Mouse (Mus musculus): ENCODE measurements at regions not wholly inside any gene's neighbourhood (a gene's known extent, or its start where the extent isn't known, plus 50 kb on each side); places are given as distances from the start of the nearest gene placed in this dataset.

DNA sequence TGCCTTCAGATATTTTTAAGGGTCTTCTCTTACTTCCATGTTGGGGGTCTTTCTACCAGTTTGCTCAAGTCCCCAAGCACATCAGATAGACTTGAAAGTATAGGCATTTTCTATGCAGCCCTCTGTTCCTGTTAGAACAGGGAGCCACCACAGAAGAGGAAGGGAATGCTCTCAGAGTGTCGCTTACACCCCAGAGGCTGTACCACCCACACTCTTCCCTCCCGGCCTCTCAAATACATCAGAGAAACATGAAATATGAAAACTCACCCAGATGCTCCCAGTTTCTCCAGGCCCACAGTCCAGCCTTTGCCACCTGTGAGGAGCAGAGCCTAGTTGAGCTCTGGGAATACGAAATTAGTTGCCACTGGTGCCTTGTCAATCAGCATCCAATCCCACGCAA is 423.2 kb upstream of the Meis1 start:
- no peak for ATAC-seq
- H3K4me3 ChIP-seq (replicated peaks; ENCODE audit: low read length) = no peak overlapping the region

DNA sequence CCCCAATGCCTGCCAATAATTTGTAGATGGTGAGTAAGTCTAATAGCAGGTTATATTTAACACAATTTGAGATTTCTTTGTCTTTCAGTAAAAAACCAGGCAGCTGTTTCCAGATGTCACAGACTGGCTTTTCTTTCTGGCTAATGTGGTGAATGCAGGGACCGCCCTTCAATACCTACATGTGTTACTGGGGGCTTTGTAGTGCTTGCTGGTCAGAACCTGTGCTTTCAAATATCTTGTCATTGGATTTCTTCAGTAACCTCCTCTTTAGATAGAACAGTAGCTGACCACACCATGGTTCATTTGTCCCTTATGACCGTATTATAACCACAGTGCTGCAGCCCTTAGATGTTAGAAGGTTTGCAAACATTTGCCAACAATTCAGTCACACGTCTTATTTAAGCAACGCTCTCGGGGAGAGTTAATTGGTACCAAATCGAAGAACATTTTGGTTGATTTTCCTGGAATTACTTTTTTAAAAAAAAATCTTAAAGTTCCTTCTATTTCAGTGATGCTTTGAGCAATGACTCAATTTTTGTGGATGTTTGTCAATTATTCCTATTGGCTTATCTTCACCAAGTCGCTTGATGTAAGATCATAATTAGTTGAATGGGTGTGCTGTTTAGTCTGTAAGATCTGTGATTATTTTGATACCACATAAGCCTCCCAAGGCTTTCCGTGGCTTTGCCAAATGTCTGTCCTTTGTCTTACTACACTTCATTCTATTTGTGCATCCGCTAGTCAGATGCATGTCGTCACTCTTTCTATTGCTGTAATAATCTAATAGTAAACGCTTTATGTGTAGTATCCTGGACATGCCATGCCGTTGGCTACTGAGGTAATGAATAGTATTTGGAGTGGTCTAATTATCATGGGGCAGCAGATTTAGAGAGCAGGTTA is 436.9 kb upstream of the Meis1 start:
- no peaks in the 10 kb centered on the region for H3K36me3 ChIP-seq (ENCODE audit: control insufficient read depth, insufficient read depth)
- 56% methylated on average over 12 of the region's 12 CpGs for WGBS
- no peak overlapping the region for H3K4me3 ChIP-seq (replicated peaks; ENCODE audit: low read length)
- H3K27me3 ChIP-seq (replicated peaks; ENCODE audit: control insufficient read depth, insufficient read depth, low read length) = no peaks in the 10 kb centered on the region
- no peak overlapping the region for H3K4me2 ChIP-seq (ENCODE audit: low read length)
- H3K4me1 ChIP-seq (replicated peaks; ENCODE audit: control insufficient read depth, insufficient read depth, low read length) = no peaks in the 10 kb centered on the region
- H3K9me3 ChIP-seq (ENCODE audit: control insufficient read depth, low read length) = no peaks in the 10 kb centered on the region
- no peak overlapping the region for H3K27ac ChIP-seq (ENCODE audit: low read length)
- no peak overlapping the region for H3K9ac ChIP-seq (replicated peaks; ENCODE audit: low read depth, low read length)
- ATAC-seq = no peak; the same call in 1 of the 2 replicates

More for the DNA sequence above, 423.2 kb upstream of the Meis1 start:
- 78% methylated on average over 4 of the region's 4 CpGs for WGBS
- H3K27ac ChIP-seq (ENCODE audit: low read length) = no peak overlapping the region
- H3K36me3 ChIP-seq (ENCODE audit: control insufficient read depth, insufficient read depth) = no peaks in the 10 kb centered on the region
- no peaks in the 10 kb centered on the region for H3K4me1 ChIP-seq (replicated peaks; ENCODE audit: control insufficient read depth, insufficient read depth, low read length)
- no peak overlapping the region for H3K4me2 ChIP-seq (ENCODE audit: low read length)
- no peaks in the 10 kb centered on the region for H3K9me3 ChIP-seq (ENCODE audit: control insufficient read depth, low read length)
- no peaks in the 10 kb centered on the region for H3K27me3 ChIP-seq (replicated peaks; ENCODE audit: control insufficient read depth, insufficient read depth, low read length)
- H3K9ac ChIP-seq (replicated peaks; ENCODE audit: low read depth, low read length) = no peak overlapping the region

DNA sequence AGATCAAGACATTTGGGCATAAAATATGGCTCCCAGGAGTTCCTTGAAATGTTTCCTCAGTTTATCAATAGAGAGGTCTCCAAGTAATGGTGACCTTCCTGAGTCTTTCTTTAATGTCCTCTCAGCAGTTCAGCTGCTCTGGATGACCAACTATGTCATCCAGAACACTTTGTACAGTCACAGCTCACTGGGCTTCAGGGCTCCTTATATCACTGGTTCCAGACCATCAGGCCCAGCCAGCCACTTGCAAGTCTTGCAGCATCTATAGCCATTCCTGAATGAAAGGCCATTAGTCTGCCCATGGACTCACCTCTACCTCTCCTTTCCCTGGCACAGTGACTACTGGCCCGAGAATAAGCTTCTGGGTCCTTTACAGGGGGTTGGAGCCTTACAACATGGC is 437.8 kb upstream of the Meis1 start:
- H3K9me3 ChIP-seq (ENCODE audit: control insufficient read depth, low read length) = no peaks in the 10 kb centered on the region
- 68% methylated on average over 1 of the region's 1 CpGs for WGBS
- H3K4me3 ChIP-seq (replicated peaks; ENCODE audit: low read length) = no peak overlapping the region
- H3K27me3 ChIP-seq (replicated peaks; ENCODE audit: control insufficient read depth, insufficient read depth, low read length) = no peaks in the 10 kb centered on the region
- H3K4me2 ChIP-seq (ENCODE audit: low read length) = no peak overlapping the region
- H3K27ac ChIP-seq (ENCODE audit: low read length) = no peak overlapping the region
- H3K4me1 ChIP-seq (replicated peaks; ENCODE audit: control insufficient read depth, insufficient read depth, low read length) = no peaks in the 10 kb centered on the region
- H3K36me3 ChIP-seq (ENCODE audit: control insufficient read depth, insufficient read depth) = no peaks in the 10 kb centered on the region
- ATAC-seq = no peak
- H3K9ac ChIP-seq (replicated peaks; ENCODE audit: low read depth, low read length) = no peak overlapping the region

DNA sequence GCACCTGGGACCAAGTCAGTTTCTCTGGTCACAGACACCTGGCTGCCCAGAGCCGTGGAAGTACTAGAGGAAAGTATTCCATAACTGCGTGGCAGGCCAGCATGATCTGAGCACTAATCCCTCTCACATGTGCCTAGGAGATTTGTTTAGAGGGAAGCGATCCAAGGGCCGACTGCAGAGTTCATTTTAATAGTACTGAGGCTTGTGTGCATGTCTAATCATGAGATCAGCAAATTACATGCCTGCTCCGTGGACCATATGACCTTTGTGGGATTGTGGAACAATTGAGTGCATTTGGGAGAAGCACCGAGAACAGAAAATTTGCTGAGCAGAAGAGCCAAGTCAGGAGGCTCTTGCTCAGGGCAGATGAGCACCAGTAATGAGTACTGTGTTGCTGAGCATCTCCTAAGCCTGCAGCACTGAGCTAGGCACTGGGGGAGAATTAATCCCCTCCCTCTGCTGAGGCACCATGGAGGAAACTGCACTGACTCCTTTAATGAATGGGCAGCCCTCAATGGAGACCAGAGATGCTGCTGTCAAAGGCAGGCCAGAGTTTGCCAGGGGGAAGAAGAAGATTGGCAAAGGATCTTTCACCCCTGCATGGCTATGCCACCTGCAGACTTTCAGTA is 445.1 kb upstream of the Meis1 start:
- 49% methylated on average over 6 of the region's 6 CpGs for WGBS
- no peak overlapping the region for H3K27ac ChIP-seq (ENCODE audit: low read length)
- no peak overlapping the region for H3K9ac ChIP-seq (replicated peaks; ENCODE audit: low read depth, low read length)
- 0 out of 2 replicates have a peak, but pooled peaks cover 2% of the 10 kb centered on the region for H3K4me1 ChIP-seq (replicated peaks; ENCODE audit: control insufficient read depth, insufficient read depth, low read length)
- H3K36me3 ChIP-seq (ENCODE audit: control insufficient read depth, insufficient read depth) = no peaks in the 10 kb centered on the region
- no peak overlapping the region for H3K4me3 ChIP-seq (replicated peaks; ENCODE audit: low read length)
- no peaks in the 10 kb centered on the region; the same call in 1 of the 2 replicates for H3K9me3 ChIP-seq (ENCODE audit: control insufficient read depth, low read length)
- H3K27me3 ChIP-seq (replicated peaks; ENCODE audit: control insufficient read depth, insufficient read depth, low read length) = no peaks in the 10 kb centered on the region
- H3K4me2 ChIP-seq (ENCODE audit: low read length) = no peak overlapping the region
- ATAC-seq = no peak

DNA sequence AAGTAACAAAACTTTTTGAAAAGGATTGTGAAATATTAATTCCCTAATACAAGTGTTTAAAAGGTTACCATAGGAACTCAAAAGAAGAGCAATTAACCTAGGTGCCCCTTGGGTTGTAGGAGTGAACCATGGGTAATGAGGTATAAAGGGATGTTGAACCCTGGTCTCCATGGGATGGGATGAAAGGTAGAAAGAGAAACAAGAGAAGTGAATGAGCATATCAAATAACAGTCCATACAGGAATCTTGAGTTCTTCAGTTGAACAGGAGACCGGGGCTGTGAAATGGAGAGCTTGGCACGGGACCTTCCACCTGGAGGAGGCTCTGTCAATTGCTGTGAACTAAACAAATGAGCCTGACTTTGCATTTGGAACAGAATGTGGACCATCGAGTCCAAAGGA is 449.6 kb upstream of the Meis1 start:
- Histone ChIP-seq H3K4me1 (replicated peaks; ENCODE audit: control insufficient read depth, insufficient read depth, low read length) (0 out of 2 replicates have a peak, but pooled peaks cover 2% of the 10 kb centered on the region), H3K4me2 (ENCODE audit: low read length) (no peak overlapping the region), H3K4me3 (replicated peaks; ENCODE audit: low read length) (no peak overlapping the region), H3K27me3 (replicated peaks; ENCODE audit: control insufficient read depth, insufficient read depth, low read length) (no peaks in the 10 kb centered on the region), H3K36me3 (ENCODE audit: control insufficient read depth, insufficient read depth) (no peaks in the 10 kb centered on the region), H3K9me3 (ENCODE audit: control insufficient read depth, low read length) (no peaks in the 10 kb centered on the region; the same call in 1 of the 2 replicates), H3K9ac (replicated peaks; ENCODE audit: low read depth, low read length) (no peak overlapping the region), H3K27ac (ENCODE audit: low read length) (no peak overlapping the region)
- 82% methylated on average over 3 of the region's 3 CpGs for WGBS
- no peak for ATAC-seq

- Histone ChIP-seq H3K4me3 (replicated peaks; ENCODE audit: low read length) (no peak overlapping the region), H3K4me2 (ENCODE audit: low read length) (no peak overlapping the region), H3K4me1 (replicated peaks; ENCODE audit: control insufficient read depth, insufficient read depth, low read length) (0 out of 2 replicates have a peak, but pooled peaks cover 2% of the 10 kb centered on the region), H3K27ac (ENCODE audit: low read length) (no peak overlapping the region), H3K9me3 (ENCODE audit: control insufficient read depth, low read length) (no peaks in the 10 kb centered on the region; the same call in 1 of the 2 replicates), H3K9ac (replicated peaks; ENCODE audit: low read depth, low read length) (no peak overlapping the region), H3K36me3 (ENCODE audit: control insufficient read depth, insufficient read depth) (no peaks in the 10 kb centered on the region), H3K27me3 (replicated peaks; ENCODE audit: control insufficient read depth, insufficient read depth, low read length) (no peaks in the 10 kb centered on the region)
- no peak for ATAC-seq
- 91% methylated on average over 3 of the region's 3 CpGs for WGBS
Measured at GRCm38 (mm10) chr11:19468803-19469202, 450.0 kb upstream of the Meis1 start.

GRCm38 (mm10) chr11:19470648-19471341 is 452.0 kb upstream of the Meis1 start:
- no peak overlapping the region for H3K9ac ChIP-seq (replicated peaks; ENCODE audit: low read depth, low read length)
- H3K4me3 ChIP-seq (replicated peaks; ENCODE audit: low read length) = no peak overlapping the region
- no peak for ATAC-seq
- WGBS = 94% methylated on average over 5 of the region's 5 CpGs
- H3K27me3 ChIP-seq (replicated peaks; ENCODE audit: control insufficient read depth, insufficient read depth, low read length) = no peaks in the 10 kb centered on the region
- no peak overlapping the region for H3K27ac ChIP-seq (ENCODE audit: low read length)
- H3K4me2 ChIP-seq (ENCODE audit: low read length) = no peak overlapping the region
- H3K9me3 ChIP-seq (ENCODE audit: control insufficient read depth, low read length) = no peaks in the 10 kb centered on the region; the same call in 1 of the 2 replicates
- H3K4me1 ChIP-seq (replicated peaks; ENCODE audit: control insufficient read depth, insufficient read depth, low read length) = peaks cover 8% of the 10 kb centered on the region; the same call in 1 of the 2 replicates
- no peaks in the 10 kb centered on the region for H3K36me3 ChIP-seq (ENCODE audit: control insufficient read depth, insufficient read depth)

DNA sequence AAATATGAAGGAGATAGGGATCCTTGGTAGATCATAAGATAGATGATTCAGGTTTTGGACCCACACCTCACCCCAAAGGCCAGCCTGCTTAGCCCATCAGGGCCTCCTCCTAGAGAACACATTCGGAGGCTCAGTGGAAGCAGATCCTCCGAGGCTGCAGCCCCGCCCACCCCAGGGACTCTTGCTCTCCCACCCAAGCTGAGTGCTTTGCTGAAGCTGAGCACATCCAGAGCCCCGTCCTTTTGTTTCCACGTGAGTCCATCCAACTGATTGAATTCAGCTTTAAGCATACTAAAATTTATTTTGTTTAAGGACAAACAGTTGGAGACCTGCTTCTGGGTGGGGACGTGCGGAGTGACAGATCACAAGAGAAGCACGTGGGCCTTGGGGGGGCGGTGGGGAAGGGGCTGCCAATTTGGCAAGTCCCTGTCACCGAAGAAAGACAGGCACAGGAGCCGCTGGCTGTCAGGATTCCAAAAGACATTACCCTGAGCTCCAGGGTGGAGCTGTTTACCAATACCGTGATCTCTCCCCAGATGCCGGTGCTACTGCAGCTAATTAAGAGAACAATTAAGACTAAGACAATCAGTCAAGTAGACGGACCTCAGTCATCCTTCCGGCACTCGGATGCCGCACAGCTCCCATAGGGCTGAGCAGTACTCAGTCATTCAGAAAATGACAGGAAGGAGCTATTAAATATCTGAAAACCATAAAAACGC is 448.9 kb upstream of the Spred2 start:
- peak overlapping the region; percentile 37 for H3K4me3 ChIP-seq (replicated peaks; ENCODE audit: low read length)

More for the DNA sequence above, 448.9 kb upstream of the Spred2 start:
- Histone ChIP-seq H3K4me2 (ENCODE audit: low read length) (peak overlapping the region; percentile 60), H3K9ac (replicated peaks; ENCODE audit: low read depth, low read length) (peak overlapping the region; percentile 42), H3K9me3 (ENCODE audit: control insufficient read depth, low read length) (no peaks in the 10 kb centered on the region), H3K27me3 (replicated peaks; ENCODE audit: control insufficient read depth, insufficient read depth, low read length) (no peaks in the 10 kb centered on the region), H3K36me3 (ENCODE audit: control insufficient read depth, insufficient read depth) (no peaks in the 10 kb centered on the region), H3K27ac (ENCODE audit: low read length) (no peak overlapping the region), H3K4me1 (replicated peaks; ENCODE audit: control insufficient read depth, insufficient read depth, low read length) (peaks cover 8% of the 10 kb centered on the region; the same call in 1 of the 2 replicates)
- WGBS = 16% methylated on average over 18 of the region's 18 CpGs
- peak; percentile 81 for ATAC-seq
